Mouse (Mus musculus): Measurements from ENCODE around the gene Emc6. TPM values are rescaled to one million over a fixed set of nuclear protein-coding genes. Genes with fewer than 3 reads are reported as not detected.

The Emc6 gene
- total and polyA plus RNA-seq, 2 experiments: 63.8 to 80.9 TPM

- Histone ChIP-seq H3K4me3 (ENCODE audit: insufficient read depth, low read depth, low read length) (no peak overlapping the region), H3K4me1 (ENCODE audit: control insufficient read depth, insufficient read depth, low read length) (no peaks in the 10 kb centered on the region), H3K79me2 (ENCODE audit: control insufficient read depth, insufficient read depth, low read length) (no peaks in the 10 kb centered on the region), H3K36me3 (ENCODE audit: control insufficient read depth, insufficient read depth, low read length) (no peaks in the 10 kb centered on the region), H3K9ac (ENCODE audit: low read depth, low read length) (no peak overlapping the region), H3K27me3 (ENCODE audit: control insufficient read depth, insufficient read depth, low read length) (no peaks in the 10 kb centered on the region), H3K27ac (replicated peaks; ENCODE audit: insufficient read depth, low read depth, low read length) (no peak overlapping the region)
- no peak for DNase-seq (ENCODE audit: extremely low read depth, low read depth, low spot score)
- no peak for TF ChIP-seq POLR2A (IDR thresholded peaks at IDR 0.05; ENCODE audit: extremely low read depth, insufficient read depth, low read length)
- TF ChIP-seq CTCF (IDR thresholded peaks at IDR 0.05; ENCODE audit: low read depth, low read length): no peak
- WGBS: 81% methylated on average over 7 of the region's 7 CpGs
Observed at GRCm38 (mm10) chr11:73146975-73147365, 29.9 kb downstream of the Emc6 start.

GRCm38 (mm10) chr11:73146026-73146974 lies 30.5 kb downstream of the Emc6 start:
- no peak overlapping the region for H3K9ac ChIP-seq (ENCODE audit: low read depth, low read length)
- TF ChIP-seq POLR2A (IDR thresholded peaks at IDR 0.05; ENCODE audit: extremely low read depth, insufficient read depth, low read length) (no peak), CTCF (IDR thresholded peaks at IDR 0.05; ENCODE audit: low read depth, low read length) (no peak)
- WGBS: 80% methylated on average over 11 of the region's 11 CpGs
- H3K27ac ChIP-seq (replicated peaks; ENCODE audit: insufficient read depth, low read depth, low read length): no peak overlapping the region
- no peaks in the 10 kb centered on the region for H3K79me2 ChIP-seq (ENCODE audit: control insufficient read depth, insufficient read depth, low read length)
- DNase-seq (ENCODE audit: extremely low read depth, low read depth, low spot score): no peak
- H3K27me3 ChIP-seq (ENCODE audit: control insufficient read depth, insufficient read depth, low read length): no peaks in the 10 kb centered on the region
- no peaks in the 10 kb centered on the region for H3K36me3 ChIP-seq (ENCODE audit: control insufficient read depth, insufficient read depth, low read length)
- H3K4me1 ChIP-seq (ENCODE audit: control insufficient read depth, insufficient read depth, low read length): no peaks in the 10 kb centered on the region
- no peak overlapping the region for H3K4me3 ChIP-seq (ENCODE audit: insufficient read depth, low read depth, low read length)

DNA sequence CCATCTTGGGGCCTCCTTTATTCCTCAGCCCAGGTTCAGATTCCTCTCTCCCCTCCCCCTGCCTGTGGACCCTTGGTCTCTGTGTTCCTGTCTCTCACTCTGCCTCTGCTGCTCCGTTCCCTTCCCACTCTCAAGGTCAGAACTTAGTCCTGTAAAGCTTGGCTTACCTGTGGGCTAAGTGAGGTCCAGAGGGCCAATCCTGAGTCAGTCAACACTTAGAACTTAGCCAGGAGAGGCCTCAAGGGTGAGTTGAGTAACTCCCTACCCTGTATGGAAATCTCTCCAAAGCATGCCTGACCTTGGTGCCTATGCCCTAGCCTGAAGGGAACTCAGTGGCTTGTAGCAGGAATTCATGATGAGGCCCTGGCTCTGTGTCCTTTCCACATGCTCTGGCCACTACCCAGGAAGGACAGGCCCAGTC lies 32.6 kb downstream of the Emc6 start:
- DNase-seq (ENCODE audit: extremely low read depth, low read depth, low spot score): no peak
- Histone ChIP-seq H3K9ac (ENCODE audit: low read depth, low read length) (no peak overlapping the region), H3K4me3 (ENCODE audit: insufficient read depth, low read depth, low read length) (no peak overlapping the region), H3K79me2 (ENCODE audit: control insufficient read depth, insufficient read depth, low read length) (no peaks in the 10 kb centered on the region), H3K27ac (replicated peaks; ENCODE audit: insufficient read depth, low read depth, low read length) (no peak overlapping the region), H3K36me3 (ENCODE audit: control insufficient read depth, insufficient read depth, low read length) (no peaks in the 10 kb centered on the region), H3K4me1 (ENCODE audit: control insufficient read depth, insufficient read depth, low read length) (no peaks in the 10 kb centered on the region), H3K27me3 (ENCODE audit: control insufficient read depth, insufficient read depth, low read length) (no peaks in the 10 kb centered on the region)
- WGBS: 78% methylated on average over 1 of the region's 1 CpGs
- TF ChIP-seq POLR2A (IDR thresholded peaks at IDR 0.05; ENCODE audit: extremely low read depth, insufficient read depth, low read length): no peak
- no peak for TF ChIP-seq CTCF (IDR thresholded peaks at IDR 0.05; ENCODE audit: low read depth, low read length)

DNA sequence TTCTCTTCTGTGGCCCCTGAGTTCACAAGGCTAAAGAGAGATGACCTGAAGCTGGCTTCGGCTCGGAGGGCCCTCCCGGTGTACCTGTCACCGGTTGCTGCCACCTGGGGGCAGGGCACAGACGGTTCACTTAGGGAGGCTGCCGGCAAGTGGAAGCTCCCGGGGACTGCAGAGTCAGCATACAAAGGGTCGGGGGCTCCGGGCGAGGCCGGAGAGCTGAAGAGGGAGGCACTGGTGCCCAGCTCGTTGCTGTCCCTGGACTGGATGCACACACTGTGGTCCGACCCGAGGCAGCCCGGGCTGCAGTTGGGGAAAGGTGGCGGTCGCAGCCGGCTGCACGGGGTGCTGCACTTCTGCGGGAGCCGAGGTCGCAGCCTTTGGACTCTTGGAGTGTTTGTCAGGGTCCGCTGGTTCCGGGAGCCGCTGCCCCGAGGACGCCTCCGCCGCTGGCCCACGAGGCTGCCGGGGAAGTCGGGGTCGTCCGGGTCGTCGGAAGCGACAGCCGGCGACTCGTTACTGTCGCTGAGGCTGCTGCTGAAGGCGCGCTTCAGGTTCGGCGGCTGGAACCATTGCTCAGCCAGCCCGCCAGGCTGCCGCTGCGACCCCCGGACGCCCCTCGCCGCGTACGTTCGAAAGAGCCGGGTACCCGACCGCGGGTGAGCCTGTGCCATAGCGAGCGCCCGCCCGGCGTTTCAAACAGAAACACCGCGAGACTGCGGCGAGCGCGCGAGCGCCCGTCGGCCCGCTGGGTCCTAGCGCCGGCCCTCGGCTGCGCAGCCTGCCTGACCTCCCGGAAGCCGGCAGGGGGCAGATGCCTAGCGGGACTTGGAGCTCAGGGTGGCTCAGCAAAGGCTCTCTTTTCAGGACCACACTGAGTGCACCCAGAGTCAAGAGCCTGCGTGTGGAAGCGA lies 39.0 kb downstream of the Emc6 start, which contains the start of gene Haspin:
Haspin (minus strand) TSS at position 704 of the 911 bp plus-strand sequence.
- Histone ChIP-seq H3K36me3 (ENCODE audit: control insufficient read depth, insufficient read depth, low read length) (no peaks in the 10 kb centered on the region), H3K27me3 (ENCODE audit: control insufficient read depth, insufficient read depth, low read length) (no peaks in the 10 kb centered on the region), H3K4me1 (ENCODE audit: control insufficient read depth, insufficient read depth, low read length) (peaks cover 4% of the 10 kb centered on the region; the same call in 1 of the 2 replicates), H3K27ac (replicated peaks; ENCODE audit: insufficient read depth, low read depth, low read length) (no peak within 1 kb of the TSS), H3K9ac (ENCODE audit: low read depth, low read length) (peak within 1 kb of the TSS; percentile 72), H3K79me2 (ENCODE audit: control insufficient read depth, insufficient read depth, low read length) (0 out of 2 replicates have a peak, but pooled peaks cover 3% of the 10 kb centered on the region), H3K4me3 (ENCODE audit: insufficient read depth, low read depth, low read length) (peak within 1 kb of the TSS; percentile 77)
- TF ChIP-seq CTCF (IDR thresholded peaks at IDR 0.05; ENCODE audit: low read depth, low read length): peak; percentile 95
- TF ChIP-seq POLR2A (IDR thresholded peaks at IDR 0.05; ENCODE audit: extremely low read depth, insufficient read depth, low read length): no peak
- under 1% methylated on average over 84 of the region's 84 CpGs for WGBS
- peak; percentile 69 for DNase-seq (ENCODE audit: extremely low read depth, low read depth, low spot score)

DNA sequence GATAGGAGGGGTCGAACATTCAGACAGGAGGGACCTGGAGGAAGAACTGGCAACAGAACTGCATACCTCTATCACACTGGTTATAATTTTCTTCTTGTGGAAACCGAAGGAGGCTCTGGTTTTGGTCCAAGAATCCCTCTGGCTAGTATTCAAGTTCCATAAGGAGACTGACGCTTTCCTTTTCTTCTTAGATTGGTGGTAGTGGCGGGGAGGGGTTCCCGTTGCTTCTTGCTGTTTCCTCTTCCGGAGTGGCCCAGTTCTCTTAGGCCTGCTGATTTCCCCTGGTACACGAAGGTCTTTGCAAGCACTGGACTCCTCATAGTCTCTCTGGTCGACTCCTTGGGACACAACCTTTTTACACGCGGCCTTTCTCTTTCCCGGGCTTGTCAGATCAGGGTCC lies 39.7 kb downstream of the Emc6 start:
- TF ChIP-seq POLR2A (IDR thresholded peaks at IDR 0.05; ENCODE audit: extremely low read depth, insufficient read depth, low read length) (no peak), CTCF (IDR thresholded peaks at IDR 0.05; ENCODE audit: low read depth, low read length) (no peak)
- 0 out of 2 replicates have a peak, but pooled peaks cover 3% of the 10 kb centered on the region for H3K79me2 ChIP-seq (ENCODE audit: control insufficient read depth, insufficient read depth, low read length)
- H3K4me3 ChIP-seq (ENCODE audit: insufficient read depth, low read depth, low read length): peak overlapping the region; percentile 77
- H3K36me3 ChIP-seq (ENCODE audit: control insufficient read depth, insufficient read depth, low read length): no peaks in the 10 kb centered on the region
- H3K4me1 ChIP-seq (ENCODE audit: control insufficient read depth, insufficient read depth, low read length): peaks cover 4% of the 10 kb centered on the region; the same call in 1 of the 2 replicates
- no peak for DNase-seq (ENCODE audit: extremely low read depth, low read depth, low spot score)
- WGBS: 35% methylated on average over 11 of the region's 11 CpGs
- peak overlapping the region; percentile 72 for H3K9ac ChIP-seq (ENCODE audit: low read depth, low read length)
- H3K27ac ChIP-seq (replicated peaks; ENCODE audit: insufficient read depth, low read depth, low read length): no peak overlapping the region
- H3K27me3 ChIP-seq (ENCODE audit: control insufficient read depth, insufficient read depth, low read length): no peaks in the 10 kb centered on the region

Data from liver, adult 2 months (tissue).